Mouse (Mus musculus): ENCODE data around the gene Uhmk1. TPM values are rescaled to one million over a fixed set of nuclear protein-coding genes. Genes with fewer than 3 reads are reported as not detected.

Gene Uhmk1
- polyA plus RNA-seq, 1 experiment from 2014 or later, result 19.7 TPM

- Histone ChIP-seq H3K4me2 (ENCODE audit: low read depth) (no peak overlapping the region), H3K4me1 (ENCODE audit: control insufficient read depth, insufficient read depth, low read length) (no peaks in the 10 kb centered on the region), H3K9me3 (ENCODE audit: control insufficient read depth, low read length) (no peaks in the 10 kb centered on the region), H3K27me3 (ENCODE audit: control insufficient read depth, insufficient read depth, low read length) (no peaks in the 10 kb centered on the region), H3K4me3 (ENCODE audit: low read depth, low read length) (no peak overlapping the region), H3K9ac (ENCODE audit: low read length) (no peak overlapping the region), H3K27ac (ENCODE audit: low read depth, low read length) (no peak overlapping the region), H3K36me3 (ENCODE audit: control insufficient read depth, insufficient read depth, low read length) (no peaks in the 10 kb centered on the region; the same call in 1 of the 2 replicates)
- ATAC-seq (ENCODE audit: insufficient read depth, low FRiP score, low TSS enrichment), result no peak
- 89% methylated on average over 2 of the region's 2 CpGs for WGBS
- no peak for DNase-seq (ENCODE audit: low spot score)
Measured at GRCm38 (mm10) chr1:170152552-170152951, 62.6 kb downstream of the Uhmk1 start.

- Histone ChIP-seq H3K36me3 (ENCODE audit: control insufficient read depth, insufficient read depth, low read length) (no peaks in the 10 kb centered on the region), H3K27me3 (ENCODE audit: control insufficient read depth, insufficient read depth, low read length) (no peaks in the 10 kb centered on the region), H3K9ac (ENCODE audit: low read length) (no peak overlapping the region), H3K27ac (ENCODE audit: low read depth, low read length) (no peak overlapping the region), H3K4me1 (ENCODE audit: control insufficient read depth, insufficient read depth, low read length) (no peaks in the 10 kb centered on the region), H3K4me2 (ENCODE audit: low read depth) (no peak overlapping the region), H3K4me3 (ENCODE audit: low read depth, low read length) (no peak overlapping the region), H3K9me3 (ENCODE audit: control insufficient read depth, low read length) (no peaks in the 10 kb centered on the region)
- ATAC-seq (ENCODE audit: insufficient read depth, low FRiP score, low TSS enrichment), result no peak
- no peak for DNase-seq (ENCODE audit: low spot score)
- WGBS, result 88% methylated on average over 6 of the region's 6 CpGs
Measured at GRCm38 (mm10) chr1:170150870-170151269, 64.3 kb downstream of the Uhmk1 start.

- Histone ChIP-seq H3K4me3 (ENCODE audit: low read depth, low read length) (no peak overlapping the region), H3K4me1 (ENCODE audit: control insufficient read depth, insufficient read depth, low read length) (no peaks in the 10 kb centered on the region), H3K36me3 (ENCODE audit: control insufficient read depth, insufficient read depth, low read length) (no peaks in the 10 kb centered on the region), H3K4me2 (ENCODE audit: low read depth) (no peak overlapping the region), H3K9ac (ENCODE audit: low read length) (no peak overlapping the region), H3K27me3 (ENCODE audit: control insufficient read depth, insufficient read depth, low read length) (no peaks in the 10 kb centered on the region), H3K9me3 (ENCODE audit: control insufficient read depth, low read length) (no peaks in the 10 kb centered on the region), H3K27ac (ENCODE audit: low read depth, low read length) (no peak overlapping the region)
- no peak for ATAC-seq (ENCODE audit: insufficient read depth, low FRiP score, low TSS enrichment)
- 92% methylated on average over 4 of the region's 4 CpGs for WGBS
- no peak for DNase-seq (ENCODE audit: low spot score)
Measured at GRCm38 (mm10) chr1:170149756-170150155, 65.4 kb downstream of the Uhmk1 start.

- no peaks in the 10 kb centered on the region for H3K9me3 ChIP-seq (ENCODE audit: control insufficient read depth, low read length)
- ATAC-seq (ENCODE audit: insufficient read depth, low FRiP score, low TSS enrichment) (no peak), DNase-seq (ENCODE audit: low spot score) (no peak)
- no peaks in the 10 kb centered on the region for H3K27me3 ChIP-seq (ENCODE audit: control insufficient read depth, insufficient read depth, low read length)
- no peak overlapping the region for H3K4me3 ChIP-seq (ENCODE audit: low read depth, low read length)
- no peak overlapping the region for H3K27ac ChIP-seq (ENCODE audit: low read depth, low read length)
- H3K4me2 ChIP-seq (ENCODE audit: low read depth), result no peak overlapping the region
- WGBS, result 92% methylated on average over 6 of the region's 6 CpGs
- H3K9ac ChIP-seq (ENCODE audit: low read length), result no peak overlapping the region
- H3K36me3 ChIP-seq (ENCODE audit: control insufficient read depth, insufficient read depth, low read length), result no peaks in the 10 kb centered on the region
- no peaks in the 10 kb centered on the region for H3K4me1 ChIP-seq (ENCODE audit: control insufficient read depth, insufficient read depth, low read length)
Measured at GRCm38 (mm10) chr1:170148536-170148935, 66.7 kb downstream of the Uhmk1 start.

- no peaks in the 10 kb centered on the region for H3K27me3 ChIP-seq (ENCODE audit: control insufficient read depth, insufficient read depth, low read length)
- no peaks in the 10 kb centered on the region for H3K9me3 ChIP-seq (ENCODE audit: control insufficient read depth, low read length)
- no peak overlapping the region for H3K27ac ChIP-seq (ENCODE audit: low read depth, low read length)
- H3K4me1 ChIP-seq (ENCODE audit: control insufficient read depth, insufficient read depth, low read length), result no peaks in the 10 kb centered on the region
- DNase-seq (ENCODE audit: low spot score) (no peak), ATAC-seq (ENCODE audit: insufficient read depth, low FRiP score, low TSS enrichment) (no peak)
- 92% methylated on average over 9 of the region's 9 CpGs for WGBS
- no peaks in the 10 kb centered on the region for H3K36me3 ChIP-seq (ENCODE audit: control insufficient read depth, insufficient read depth, low read length)
- H3K4me2 ChIP-seq (ENCODE audit: low read depth), result no peak overlapping the region
- no peak overlapping the region for H3K9ac ChIP-seq (ENCODE audit: low read length)
- no peak overlapping the region for H3K4me3 ChIP-seq (ENCODE audit: low read depth, low read length)
Measured at GRCm38 (mm10) chr1:170147651-170148448, 67.3 kb downstream of the Uhmk1 start.

GRCm38 (mm10) chr1:170145606-170146005 lies 69.6 kb downstream of the Uhmk1 start:
- H3K9ac ChIP-seq (ENCODE audit: low read length), result no peak overlapping the region
- H3K4me1 ChIP-seq (ENCODE audit: control insufficient read depth, insufficient read depth, low read length), result no peaks in the 10 kb centered on the region
- no peak overlapping the region for H3K4me3 ChIP-seq (ENCODE audit: low read depth, low read length)
- 98% methylated on average over 4 of the region's 4 CpGs for WGBS
- no peaks in the 10 kb centered on the region for H3K9me3 ChIP-seq (ENCODE audit: control insufficient read depth, low read length)
- H3K4me2 ChIP-seq (ENCODE audit: low read depth), result no peak overlapping the region
- no peaks in the 10 kb centered on the region for H3K36me3 ChIP-seq (ENCODE audit: control insufficient read depth, insufficient read depth, low read length)
- H3K27me3 ChIP-seq (ENCODE audit: control insufficient read depth, insufficient read depth, low read length), result no peaks in the 10 kb centered on the region
- DNase-seq (ENCODE audit: low spot score), result no peak
- no peak for ATAC-seq (ENCODE audit: insufficient read depth, low FRiP score, low TSS enrichment)
- no peak overlapping the region for H3K27ac ChIP-seq (ENCODE audit: low read depth, low read length)

Other genes starting within 250 kb of the Uhmk1 start
- gene Hsd17b7, start 246.2 kb downstream of the Uhmk1 start, polyA plus RNA-seq (2014; fragmentation: Nextera tagmentation; extraction: Ambion mirVana), result 22.7 and 24.9 TPM in 2 replicates
- gene Ddr2, start 104.6 kb downstream of the Uhmk1 start, polyA plus RNA-seq (2014; fragmentation: Nextera tagmentation; extraction: Ambion mirVana), result 36.0 and 43.6 TPM in 2 replicates
- 66.2 and 71.9 TPM in 2 replicates for gene Uap1, start 40.4 kb downstream of the Uhmk1 start, polyA plus RNA-seq (2014; fragmentation: Nextera tagmentation; extraction: Ambion mirVana)
- gene Sh2d1b2, start 17.4 kb upstream of the Uhmk1 start, polyA plus RNA-seq (2014; fragmentation: Nextera tagmentation; extraction: Ambion mirVana), result not detected in 2 replicates
- 0.12 TPM in 1 of 2 replicates, not detected in the other for gene Sh2d1b1, start 61.9 kb upstream of the Uhmk1 start, polyA plus RNA-seq (2014; fragmentation: Nextera tagmentation; extraction: Ambion mirVana)
- gene Gm7694, start 90.9 kb upstream of the Uhmk1 start, polyA plus RNA-seq (2014; fragmentation: Nextera tagmentation; extraction: Ambion mirVana), result 2.7 and 2.9 TPM in 2 replicates
- 1.2 TPM in 2 replicates for gene Spata46, start 93.4 kb upstream of the Uhmk1 start, polyA plus RNA-seq (2014; fragmentation: Nextera tagmentation; extraction: Ambion mirVana)